Mouse (Mus musculus) stomach, postnatal 0 days (tissue): ENCODE measurements around the gene Cntnap2.

ENCODE experiments used
- CTCF ChIP-seq: IDR thresholded peaks from 2 replicates; pipeline ENCODE4 v1.5.1; 2016; ENCODE audit warnings: antibody characterized with exemption, low read depth, mild to moderate bottlenecking, moderate library complexity
- EP300 ChIP-seq: optimal IDR thresholded peaks from 2 replicates; pipeline ENCODE3; 2016; ENCODE audit warnings: antibody characterized with exemption

- TF ChIP-seq CTCF (no peak), EP300 (no peak)
These were observed 1453.7 kb downstream of the Cntnap2 start for GRCm38 (mm10) chr6:46512841-46513240.
